Mouse (Mus musculus) lung, embryonic 16.5 days (tissue): Measurements from ENCODE around the gene Slc4a10. TPM values are rescaled to one million over a fixed set of nuclear protein-coding genes. Genes with fewer than 3 reads are reported as not detected.

Experiments
- ATAC-seq: fragments of 200-750 bp; cut with Nextera tagmentation; 2 replicates; pipeline ENCODE4 v1.8.0; 2017; ENCODE audit warnings: low read depth, mild to moderate bottlenecking, moderate library complexity
- H3K27ac ChIP-seq: fragments of 300-500 bp; sonication (generic); 2 replicates; pipeline ENCODE4 v1.5.1; 2014; ENCODE audit warnings: mild to moderate bottlenecking, control low read depth, low read length
- H3K27me3 ChIP-seq: fragments of 300-500 bp; sonication (generic); 2 replicates; pipeline ENCODE4 v1.6.1; 2014; ENCODE audit warnings: low read depth, low read length, mixed read lengths; ENCODE audit not compliant: control insufficient read depth, insufficient read depth
- H3K36me3 ChIP-seq: fragments of 300-500 bp; sonication (generic); 2 replicates; pipeline ENCODE4 v1.6.1; 2014; ENCODE audit warnings: low read length; ENCODE audit not compliant: control insufficient read depth, insufficient read depth
- H3K4me1 ChIP-seq: fragments of 300-500 bp; sonication (generic); replicated peaks from 2 replicates; pipeline ENCODE4 v1.6.1; 2014; ENCODE audit warnings: low read length, mixed read lengths; ENCODE audit not compliant: control insufficient read depth, insufficient read depth
- H3K4me2 ChIP-seq: fragments of 300-500 bp; sonication (generic); 2 replicates; pipeline ENCODE4 v1.6.1; 2014; ENCODE audit warnings: low read depth, low read length, control low read depth
- H3K4me3 ChIP-seq: fragments of 300-500 bp; sonication (generic); 2 replicates; pipeline ENCODE4 v1.5.1; 2014; ENCODE audit warnings: mild to moderate bottlenecking, low read length, control low read depth
- H3K9ac ChIP-seq: fragments of 300-500 bp; sonication (generic); 2 replicates; pipeline ENCODE4 v1.6.1; 2014; ENCODE audit warnings: low read length, control low read depth
- H3K9me3 ChIP-seq: fragments of 300-500 bp; sonication (generic); 2 replicates; pipeline ENCODE4 v1.6.1; 2016; ENCODE audit warnings: low read length; ENCODE audit not compliant: control insufficient read depth
- WGBS: fragments of 180-500 bp; shearing (Covaris S2); extraction: QIAGEN DNeasy Blood & Tissue Kit; methylation state at CpG from one replicate; pipeline ENCODE4 v1.1.7; 2014; 5-methylcytosine and 5-hydroxymethylcytosine counted together
- polyA plus RNA-seq: library from polyadenylated mRNA; unstranded; fragments of >200 nt; fragmentation: Nextera tagmentation; extraction: Ambion mirVana; gene quantifications from 2 replicates; pipeline ENCODE4 v1.2.1, GENCODE M21; 2015

Slc4a10 gene
- polyA plus RNA-seq, 1 experiment from 2014 or later: 0.03 TPM

- Histone ChIP-seq H3K27me3 (no peaks in the 10 kb centered on the region), H3K27ac (no peak overlapping the region), H3K9ac (no peak overlapping the region), H3K4me1 (no peaks in the 10 kb centered on the region), H3K4me2 (no peak overlapping the region), H3K4me3 (no peak overlapping the region), H3K9me3 (no peaks in the 10 kb centered on the region), H3K36me3 (no peaks in the 10 kb centered on the region)
- WGBS: 60% methylated on average over 2 of the region's 2 CpGs
- ATAC-seq: no peak
Measured at GRCm38 (mm10) chr2:62293846-62294245, 247.6 kb downstream of the Slc4a10 start.

GRCm38 (mm10) chr2:62301716-62302115 lies 255.5 kb downstream of the Slc4a10 start:
- H3K9me3 ChIP-seq: no peaks in the 10 kb centered on the region
- H3K27ac ChIP-seq: no peak overlapping the region
- WGBS: 90% methylated on average over 2 of the region's 2 CpGs
- no peaks in the 10 kb centered on the region for H3K36me3 ChIP-seq
- H3K4me3 ChIP-seq: no peak overlapping the region
- no peak for ATAC-seq
- H3K4me2 ChIP-seq: no peak overlapping the region
- H3K9ac ChIP-seq: no peak overlapping the region
- no peaks in the 10 kb centered on the region for H3K27me3 ChIP-seq
- no peaks in the 10 kb centered on the region for H3K4me1 ChIP-seq

GRCm38 (mm10) chr2:62306978-62307377 lies 260.7 kb downstream of the Slc4a10 start:
- Histone ChIP-seq H3K36me3 (no peaks in the 10 kb centered on the region), H3K27ac (no peak overlapping the region), H3K4me1 (no peaks in the 10 kb centered on the region), H3K4me3 (no peak overlapping the region), H3K9me3 (no peaks in the 10 kb centered on the region), H3K27me3 (no peaks in the 10 kb centered on the region), H3K9ac (no peak overlapping the region), H3K4me2 (no peak overlapping the region)
- WGBS: 83% methylated on average over 5 of the region's 5 CpGs
- ATAC-seq: no peak

- 84% methylated on average over 2 of the region's 2 CpGs for WGBS
- Histone ChIP-seq H3K4me2 (no peak overlapping the region), H3K27ac (no peak overlapping the region), H3K27me3 (no peaks in the 10 kb centered on the region), H3K4me3 (no peak overlapping the region), H3K36me3 (no peaks in the 10 kb centered on the region), H3K9ac (no peak overlapping the region), H3K4me1 (no peaks in the 10 kb centered on the region), H3K9me3 (no peaks in the 10 kb centered on the region)
- ATAC-seq: no peak
Measured at GRCm38 (mm10) chr2:62307477-62307876, 261.2 kb downstream of the Slc4a10 start.

- no peak overlapping the region for H3K4me2 ChIP-seq
- 58% methylated on average over 2 of the region's 2 CpGs for WGBS
- no peak overlapping the region for H3K27ac ChIP-seq
- no peaks in the 10 kb centered on the region for H3K4me1 ChIP-seq
- H3K9ac ChIP-seq: no peak overlapping the region
- H3K36me3 ChIP-seq: no peaks in the 10 kb centered on the region
- no peak overlapping the region for H3K4me3 ChIP-seq
- no peaks in the 10 kb centered on the region for H3K9me3 ChIP-seq
- ATAC-seq: no peak
- no peaks in the 10 kb centered on the region for H3K27me3 ChIP-seq
Measured at GRCm38 (mm10) chr2:62316930-62317329, 270.7 kb downstream of the Slc4a10 start.

GRCm38 (mm10) chr2:62319489-62319888 lies 273.2 kb downstream of the Slc4a10 start:
- Histone ChIP-seq H3K9ac (no peak overlapping the region), H3K27me3 (no peaks in the 10 kb centered on the region), H3K9me3 (no peaks in the 10 kb centered on the region), H3K4me2 (no peak overlapping the region), H3K36me3 (no peaks in the 10 kb centered on the region), H3K27ac (no peak overlapping the region), H3K4me1 (no peaks in the 10 kb centered on the region), H3K4me3 (no peak overlapping the region)
- 59% methylated on average over 3 of the region's 3 CpGs for WGBS
- ATAC-seq: no peak

GRCm38 (mm10) chr2:62323078-62323637 lies 276.9 kb downstream of the Slc4a10 start:
- Histone ChIP-seq H3K27ac (no peak overlapping the region), H3K4me2 (no peak overlapping the region), H3K27me3 (no peaks in the 10 kb centered on the region), H3K9me3 (no peaks in the 10 kb centered on the region), H3K9ac (no peak overlapping the region), H3K4me3 (no peak overlapping the region), H3K4me1 (no peaks in the 10 kb centered on the region), H3K36me3 (no peaks in the 10 kb centered on the region)
- WGBS: 79% methylated on average over 9 of the region's 9 CpGs
- no peak for ATAC-seq

GRCm38 (mm10) chr2:62325388-62325787 lies 279.1 kb downstream of the Slc4a10 start:
- no peak overlapping the region for H3K4me2 ChIP-seq
- no peak for ATAC-seq
- no peaks in the 10 kb centered on the region for H3K4me1 ChIP-seq
- WGBS: 81% methylated on average over 2 of the region's 2 CpGs
- H3K36me3 ChIP-seq: no peaks in the 10 kb centered on the region
- no peak overlapping the region for H3K4me3 ChIP-seq
- no peaks in the 10 kb centered on the region for H3K9me3 ChIP-seq
- no peak overlapping the region for H3K27ac ChIP-seq
- no peaks in the 10 kb centered on the region for H3K27me3 ChIP-seq
- no peak overlapping the region for H3K9ac ChIP-seq

- Histone ChIP-seq H3K4me3 (no peak overlapping the region), H3K4me1 (no peaks in the 10 kb centered on the region), H3K27ac (no peak overlapping the region), H3K9me3 (no peaks in the 10 kb centered on the region), H3K9ac (no peak overlapping the region), H3K4me2 (no peak overlapping the region), H3K27me3 (no peaks in the 10 kb centered on the region), H3K36me3 (no peaks in the 10 kb centered on the region)
- 50% methylated on average over 4 of the region's 4 CpGs for WGBS
- ATAC-seq: no peak
Measured at GRCm38 (mm10) chr2:62331913-62332312, 285.7 kb downstream of the Slc4a10 start.

- Histone ChIP-seq H3K36me3 (no peaks in the 10 kb centered on the region), H3K9ac (no peak overlapping the region), H3K4me3 (no peak overlapping the region), H3K4me2 (no peak overlapping the region), H3K27me3 (no peaks in the 10 kb centered on the region), H3K4me1 (no peaks in the 10 kb centered on the region), H3K9me3 (no peaks in the 10 kb centered on the region), H3K27ac (no peak overlapping the region)
- WGBS: 78% methylated on average over 8 of the region's 8 CpGs
- ATAC-seq: no peak
Measured at GRCm38 (mm10) chr2:62332465-62332864, 286.2 kb downstream of the Slc4a10 start.
